20 mouse cellular contexts compared by ENCODE assay signal in genomic region chr15:102091688-102092087, GRCm38 (mm10). TPM values are rescaled to one million over a fixed set of nuclear protein-coding genes. Genes with fewer than 3 reads are reported as not detected.
DNase-seq lines count a peak whose midpoint lies in the region; ATAC-seq and TF ChIP-seq lines count a peak whose summit lies in the region.
"Had no signal": no experiment of that assay in that cellular context is flagged by ENCODE, and none has a peak within 500 bp of the region (broad histone marks: within the 10 kb centered on the region; RNA-seq: fewer than 3 reads in every experiment).

No protein-coding gene starts in this region.

- WGBS in intestine, postnatal 0 days, result 67% methylated on average over 1 of the region's 1 CpGs
- 75% methylated on average over 1 of the region's 1 CpGs for WGBS in intestine, embryonic 16.5 days
- 79% methylated on average over 1 of the region's 1 CpGs for WGBS in liver, postnatal 0 days (ENCODE audit: insufficient replicate concordance)
- 82% methylated on average over 1 of the region's 1 CpGs for WGBS in bone marrow, adult 2 months
- WGBS in forebrain, embryonic 12.5 days, result 83% methylated on average over 1 of the region's 1 CpGs

- no peaks in the 10 kb centered on the region for H3K27me3 ChIP-seq in intestine, postnatal 0 days (replicated peaks; ENCODE audit: control insufficient read depth, insufficient read depth, low read length)
- no peaks in the 10 kb centered on the region for H3K27me3 ChIP-seq in intestine, embryonic 16.5 days (replicated peaks; ENCODE audit: control insufficient read depth, insufficient read depth, low read length)
- H3K27me3 ChIP-seq in liver, postnatal 0 days (ENCODE audit: insufficient read depth, low read length), result no peaks in the 10 kb centered on the region
- H3K27me3 ChIP-seq in myocyte (ENCODE audit: control insufficient read depth, insufficient read depth, insufficient read length), result no peaks in the 10 kb centered on the region
- no peaks in the 10 kb centered on the region for H3K27me3 ChIP-seq in forebrain, embryonic 12.5 days
- H3K27me3 ChIP-seq: embryonic facial prominence, embryonic 12.5 days; Patski had no signal

- no peak for ATAC-seq in intestine, postnatal 0 days
- no peak for ATAC-seq in intestine, embryonic 16.5 days
- ATAC-seq in liver, postnatal 0 days, result no peak
- no peak for ATAC-seq in forebrain, embryonic 12.5 days (ENCODE audit: low FRiP score)
- ATAC-seq: forebrain, embryonic 14.5 days; forebrain, embryonic 16.5 days; Patski had no signal

- H3K36me3 ChIP-seq in intestine, postnatal 0 days (ENCODE audit: control insufficient read depth, insufficient read depth), result peaks cover 99% of the 10 kb centered on the region
- H3K36me3 ChIP-seq in intestine, embryonic 16.5 days (ENCODE audit: control insufficient read depth, insufficient read depth, low read length), result peaks cover 28% of the 10 kb centered on the region
- peaks cover 89% of the 10 kb centered on the region for H3K36me3 ChIP-seq in liver, postnatal 0 days (replicated peaks; ENCODE audit: insufficient read depth, low read length)
- H3K36me3 ChIP-seq in myocyte (ENCODE audit: control insufficient read depth, insufficient read depth), result peaks cover 99% of the 10 kb centered on the region
- peaks cover 100% of the 10 kb centered on the region for H3K36me3 ChIP-seq in forebrain, embryonic 12.5 days (replicated peaks)

- no peak for TF ChIP-seq POLR2A in bone marrow, adult 2 months (IDR thresholded peaks at IDR 0.05; ENCODE audit: borderline replicate concordance, control insufficient read depth, low read depth, low read length)
- no peak for TF ChIP-seq POLR2A in myocyte (IDR thresholded peaks at IDR 0.05; ENCODE audit: insufficient read length, low read depth)

- H3K27ac ChIP-seq in intestine, postnatal 0 days (ENCODE audit: low read depth, low read length), result peak overlapping the region; percentile 21; the same call in 1 of the 2 replicates
- no peak overlapping the region for H3K27ac ChIP-seq in intestine, embryonic 16.5 days (ENCODE audit: low read length)
- peak overlapping the region; percentile 44; the same call in 1 of the 2 replicates for H3K27ac ChIP-seq in liver, postnatal 0 days (ENCODE audit: low read depth)
- H3K27ac ChIP-seq in bone marrow, adult 2 months (ENCODE audit: control insufficient read depth, insufficient read depth, low read depth, low read length, poor library complexity), result peak overlapping the region; percentile 35; the same call in 1 of the 2 replicates
- H3K27ac ChIP-seq in forebrain, embryonic 12.5 days, result no peak overlapping the region
- H3K27ac ChIP-seq: embryonic facial prominence, embryonic 10.5 days; embryonic facial prominence, embryonic 12.5 days had no signal

- H3ac ChIP-seq in myocyte (ENCODE audit: control insufficient read depth, insufficient read length), result no peak overlapping the region

- no peak for TF ChIP-seq EP300 in liver, postnatal 0 days (IDR thresholded peaks at IDR 0.05; ENCODE audit: low read depth)

- H3K79me2 ChIP-seq in myocyte (ENCODE audit: control insufficient read depth, insufficient read depth), result peaks cover 39% of the 10 kb centered on the region

- no peak overlapping the region for H3K4me3 ChIP-seq in intestine, postnatal 0 days (ENCODE audit: low read depth, low read length)
- no peak overlapping the region for H3K4me3 ChIP-seq in intestine, embryonic 16.5 days (ENCODE audit: low read length)
- H3K4me3 ChIP-seq in liver, postnatal 0 days (ENCODE audit: low read depth, low read length), result no peak overlapping the region
- no peak overlapping the region for H3K4me3 ChIP-seq in bone marrow, adult 2 months (replicated peaks; ENCODE audit: control insufficient read depth, low read depth, low read length)
- H3K4me3 ChIP-seq in myocyte, result no peak overlapping the region
- no peak overlapping the region for H3K4me3 ChIP-seq in forebrain, embryonic 12.5 days (replicated peaks)
- H3K4me3 ChIP-seq: embryonic facial prominence, embryonic 10.5 days; embryonic facial prominence, embryonic 12.5 days had no signal

- no peaks in the 10 kb centered on the region for H3K9me3 ChIP-seq in intestine, postnatal 0 days (ENCODE audit: control insufficient read depth)
- H3K9me3 ChIP-seq in intestine, embryonic 16.5 days (ENCODE audit: control insufficient read depth, low read length), result no peaks in the 10 kb centered on the region
- H3K9me3 ChIP-seq in liver, postnatal 0 days (ENCODE audit: low read length), result no peaks in the 10 kb centered on the region
- no peaks in the 10 kb centered on the region for H3K9me3 ChIP-seq in forebrain, embryonic 12.5 days
- H3K9me3 ChIP-seq: embryonic facial prominence, embryonic 10.5 days; embryonic facial prominence, embryonic 12.5 days; G1E had no signal

- H3K4me1 ChIP-seq in intestine, postnatal 0 days (replicated peaks; ENCODE audit: control insufficient read depth, insufficient read depth, low read length), result no peaks in the 10 kb centered on the region
- no peaks in the 10 kb centered on the region for H3K4me1 ChIP-seq in intestine, embryonic 16.5 days (ENCODE audit: control insufficient read depth, insufficient read depth, low read length)
- H3K4me1 ChIP-seq in liver, postnatal 0 days (ENCODE audit: insufficient read depth), result peaks cover 2% of the 10 kb centered on the region; the same call in 1 of the 2 replicates
- H3K4me1 ChIP-seq in bone marrow, adult 2 months (ENCODE audit: control insufficient read depth, insufficient read depth, low read length), result no peaks in the 10 kb centered on the region; the same call in 1 of the 2 replicates
- H3K4me1 ChIP-seq in forebrain, embryonic 12.5 days, result no peaks in the 10 kb centered on the region
- H3K4me1 ChIP-seq: embryonic facial prominence, embryonic 10.5 days; embryonic facial prominence, embryonic 12.5 days had no signal

- no peak for TF ChIP-seq CTCF in intestine, postnatal 0 days (IDR thresholded peaks at IDR 0.05; ENCODE audit: low read depth)
- no peak for TF ChIP-seq CTCF in liver, postnatal 0 days (IDR thresholded peaks at IDR 0.05; ENCODE audit: low read depth)
- no peak for TF ChIP-seq CTCF in bone marrow, adult 2 months (IDR thresholded peaks at IDR 0.05; ENCODE audit: control insufficient read depth, insufficient read depth, low read length)

- DNase-seq in liver, postnatal 0 days, result no peak
- DNase-seq in liver, result no peak
- DNase-seq in right cerebral cortex, adult 18-20 months, result no peak
- DNase-seq: cerebellum, adult 11-12 months; cerebellum, adult 2 months; cerebellum, adult 9-10 months; cerebellum, postnatal 10 days; cerebellum, postnatal 25 days had no signal

- no peak overlapping the region for H3K9ac ChIP-seq in intestine, postnatal 0 days (ENCODE audit: low read depth, low read length)
- H3K9ac ChIP-seq in intestine, embryonic 16.5 days (ENCODE audit: low read depth, low read length), result no peak overlapping the region
- no peak overlapping the region for H3K9ac ChIP-seq in liver, postnatal 0 days (replicated peaks)
- no peak overlapping the region for H3K9ac ChIP-seq in forebrain, embryonic 12.5 days
- H3K9ac ChIP-seq: embryonic facial prominence, embryonic 12.5 days had no signal

- no peak overlapping the region for H3K4me2 ChIP-seq in intestine, postnatal 0 days (replicated peaks; ENCODE audit: low read depth)
- H3K4me2 ChIP-seq in intestine, embryonic 16.5 days (ENCODE audit: low read depth, low read length), result no peak overlapping the region
- no peak overlapping the region; the same call in 1 of the 2 replicates for H3K4me2 ChIP-seq in liver, postnatal 0 days (ENCODE audit: low read depth, low read length)
- peak overlapping the region; percentile 26 for H3K4me2 ChIP-seq in myocyte (ENCODE audit: low read depth)
- no peak overlapping the region for H3K4me2 ChIP-seq in forebrain, embryonic 12.5 days
- H3K4me2 ChIP-seq: embryonic facial prominence, embryonic 12.5 days had no signal

RNA-seq across cellular contexts. Expression of gene Tns2, which starts 8.5 kb away (rescaled TPM):
- 11.7 and 15.0 TPM in 2 replicates for polyA plus RNA-seq in intestine, postnatal 0 days (2015; fragmentation: Nextera tagmentation; extraction: Ambion mirVana)
- 26.4 and 28.6 TPM in 2 replicates for polyA plus RNA-seq in intestine, embryonic 16.5 days (2015; fragmentation: Nextera tagmentation; extraction: Ambion mirVana)
- polyA plus RNA-seq in liver, postnatal 0 days (2015; fragmentation: Nextera tagmentation; extraction: Ambion mirVana), result 9.2 TPM in 2 replicates
- polyA plus RNA-seq in bone marrow, adult 2 months (2011; ENCODE audit: insufficient read depth, insufficient read length, low replicate concordance, missing spikeins), result 20.3 and 26.7 TPM in 2 replicates
- 128 TPM for polyA plus RNA-seq in myocyte (2012; fragmentation: generic; extraction: Trizol)
- polyA plus RNA-seq in forebrain, embryonic 12.5 days (2016; fragmentation: Nextera tagmentation; extraction: Ambion mirVana), result 7.9 and 8.2 TPM in 2 replicates

RNA-seq across cellular contexts. Expression of gene Eif4b, which starts 18.1 kb away (rescaled TPM):
- 47.8 and 53.0 TPM in 2 replicates for polyA plus RNA-seq in intestine, postnatal 0 days (2015; fragmentation: Nextera tagmentation; extraction: Ambion mirVana)
- 112 and 117 TPM in 2 replicates for polyA plus RNA-seq in intestine, embryonic 16.5 days (2015; fragmentation: Nextera tagmentation; extraction: Ambion mirVana)
- 30.9 and 32.2 TPM in 2 replicates for polyA plus RNA-seq in liver, postnatal 0 days (2015; fragmentation: Nextera tagmentation; extraction: Ambion mirVana)
- 83.0 and 122 TPM in 2 replicates for polyA plus RNA-seq in bone marrow, adult 2 months (2011; ENCODE audit: insufficient read depth, insufficient read length, low replicate concordance, missing spikeins)
- 266 TPM for polyA plus RNA-seq in myocyte (2012; fragmentation: generic; extraction: Trizol)
- polyA plus RNA-seq in forebrain, embryonic 12.5 days (2016; fragmentation: Nextera tagmentation; extraction: Ambion mirVana), result 109 TPM in 2 replicates

RNA-seq across cellular contexts. Expression of gene Spryd3, which starts 44.3 kb away (rescaled TPM):
- polyA plus RNA-seq in intestine, postnatal 0 days (2015; fragmentation: Nextera tagmentation; extraction: Ambion mirVana), result 26.3 and 26.7 TPM in 2 replicates
- polyA plus RNA-seq in intestine, embryonic 16.5 days (2015; fragmentation: Nextera tagmentation; extraction: Ambion mirVana), result 27.5 and 28.0 TPM in 2 replicates
- 9.2 and 10.0 TPM in 2 replicates for polyA plus RNA-seq in liver, postnatal 0 days (2015; fragmentation: Nextera tagmentation; extraction: Ambion mirVana)
- polyA plus RNA-seq in bone marrow, adult 2 months (2011; ENCODE audit: insufficient read depth, insufficient read length, low replicate concordance, missing spikeins), result 7.9 and 23.0 TPM in 2 replicates
- 51.0 TPM for polyA plus RNA-seq in myocyte (2012; fragmentation: generic; extraction: Trizol)
- 19.1 and 19.6 TPM in 2 replicates for polyA plus RNA-seq in forebrain, embryonic 12.5 days (2016; fragmentation: Nextera tagmentation; extraction: Ambion mirVana)

RNA-seq across cellular contexts. Expression of gene Igfbp6, which starts 52.5 kb away (rescaled TPM):
- polyA plus RNA-seq in intestine, postnatal 0 days (2015; fragmentation: Nextera tagmentation; extraction: Ambion mirVana), result 27.8 and 29.1 TPM in 2 replicates
- 11.8 and 11.9 TPM in 2 replicates for polyA plus RNA-seq in intestine, embryonic 16.5 days (2015; fragmentation: Nextera tagmentation; extraction: Ambion mirVana)
- polyA plus RNA-seq in liver, postnatal 0 days (2015; fragmentation: Nextera tagmentation; extraction: Ambion mirVana), result 4.8 and 5.9 TPM in 2 replicates
- not detected in 2 replicates for polyA plus RNA-seq in bone marrow, adult 2 months (2011; ENCODE audit: insufficient read depth, insufficient read length, low replicate concordance, missing spikeins)
- 182 TPM for polyA plus RNA-seq in myocyte (2012; fragmentation: generic; extraction: Trizol)
- 0.24 and 0.79 TPM in 2 replicates for polyA plus RNA-seq in forebrain, embryonic 12.5 days (2016; fragmentation: Nextera tagmentation; extraction: Ambion mirVana)
- polyA plus RNA-seq: forebrain, embryonic 11.5 days had no signal

RNA-seq across cellular contexts. Expression of gene Soat2, which starts 58.6 kb away (rescaled TPM):
- 52.7 and 56.7 TPM in 2 replicates for polyA plus RNA-seq in intestine, postnatal 0 days (2015; fragmentation: Nextera tagmentation; extraction: Ambion mirVana)
- 25.0 and 31.2 TPM in 2 replicates for polyA plus RNA-seq in intestine, embryonic 16.5 days (2015; fragmentation: Nextera tagmentation; extraction: Ambion mirVana)
- 10.9 and 13.6 TPM in 2 replicates for polyA plus RNA-seq in liver, postnatal 0 days (2015; fragmentation: Nextera tagmentation; extraction: Ambion mirVana)
- 1.2 and 2.7 TPM in 2 replicates for polyA plus RNA-seq in bone marrow, adult 2 months (2011; ENCODE audit: insufficient read depth, insufficient read length, low replicate concordance, missing spikeins)
- 0.43 TPM for polyA plus RNA-seq in myocyte (2012; fragmentation: generic; extraction: Trizol)
- polyA plus RNA-seq in forebrain, embryonic 12.5 days (2016; fragmentation: Nextera tagmentation; extraction: Ambion mirVana), result 0.08 TPM in 1 of 2 replicates, not detected in the other
- polyA plus RNA-seq: cerebellum, adult 2 months; forebrain, embryonic 11.5 days; forebrain, embryonic 14.5 days; forebrain, embryonic 16.5 days had no signal

Comparison
In these comparisons a context has a peak if more than half of its experiments do, and no peak if none do; other contexts are left out.
1. H3K27ac ChIP-seq: peak in intestine, postnatal 0 days (single experiment), liver, postnatal 0 days (single experiment) and bone marrow, adult 2 months (single experiment); none in intestine, embryonic 16.5 days (single experiment) and forebrain, embryonic 12.5 days (single experiment).